Mouse (Mus musculus): ENCODE data around the gene Noxred1. TPM values are rescaled to one million over a fixed set of nuclear protein-coding genes. Genes with fewer than 3 reads are reported as not detected.

Noxred1 gene
- polyA plus RNA-seq, 1 experiment from 2014 or later: 1.7 TPM

- Histone ChIP-seq H3K4me2 (no peak overlapping the region), H3K4me3 (no peak overlapping the region), H3K9me3 (no peaks in the 10 kb centered on the region), H3K27ac (replicated peaks) (no peak overlapping the region), H3K27me3 (no peaks in the 10 kb centered on the region), H3K9ac (no peak overlapping the region), H3K36me3 (peaks cover 35% of the 10 kb centered on the region), H3K4me1 (replicated peaks) (0 out of 2 replicates have a peak, but pooled peaks cover 6% of the 10 kb centered on the region)
- WGBS: 94% methylated on average over 4 of the region's 4 CpGs
- no peak for ATAC-seq (ENCODE audit: low read depth)
Measured at GRCm38 (mm10) chr12:87177631-87178030, 60.9 kb downstream of the Noxred1 start.

DNA sequence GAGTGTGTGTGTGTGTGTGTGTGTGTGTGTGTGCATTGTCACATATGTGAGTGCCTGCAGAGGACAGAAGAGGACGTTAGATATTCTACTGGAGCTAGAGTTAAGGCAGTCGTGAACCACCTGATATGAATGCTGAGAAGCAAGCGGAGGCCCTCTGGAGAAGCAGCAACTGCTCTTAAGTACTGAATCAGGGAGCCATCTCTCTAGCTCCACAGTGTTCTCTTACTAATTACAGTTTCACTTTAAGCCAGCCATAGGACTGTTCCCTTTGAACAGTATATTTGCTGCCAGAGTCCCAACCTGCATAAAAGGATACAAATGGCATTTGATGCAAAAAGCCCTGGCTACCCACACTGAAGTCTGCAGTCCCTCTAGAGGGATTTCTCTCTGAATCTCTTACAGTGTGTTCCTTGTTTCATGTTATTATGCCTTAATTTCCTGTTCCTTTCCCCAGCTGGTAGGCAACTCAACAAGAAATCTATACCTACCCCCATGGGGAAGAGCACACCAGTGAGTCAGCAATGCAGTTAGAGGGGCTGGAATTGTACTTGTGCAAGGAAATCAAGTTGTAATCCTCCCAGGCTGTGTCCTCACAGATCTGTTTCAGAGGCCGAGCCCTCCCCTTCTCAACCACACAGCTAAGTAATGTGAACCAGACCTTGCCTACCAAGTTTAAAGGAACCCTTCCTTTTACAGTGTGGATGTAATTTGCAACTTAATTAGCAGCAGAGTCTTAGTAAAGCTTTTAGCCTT, 63.2 kb downstream of the Noxred1 start:
- no peaks in the 10 kb centered on the region for H3K27me3 ChIP-seq
- no peak overlapping the region; the same call in 1 of the 2 replicates for H3K27ac ChIP-seq (replicated peaks)
- WGBS: 84% methylated on average over 4 of the region's 4 CpGs
- peaks cover 51% of the 10 kb centered on the region for H3K36me3 ChIP-seq
- no peak overlapping the region for H3K4me2 ChIP-seq
- no peaks in the 10 kb centered on the region for H3K9me3 ChIP-seq
- ATAC-seq (ENCODE audit: low read depth): no peak
- H3K9ac ChIP-seq: no peak overlapping the region
- H3K4me1 ChIP-seq (replicated peaks): 0 out of 2 replicates have a peak, but pooled peaks cover 6% of the 10 kb centered on the region
- no peak overlapping the region for H3K4me3 ChIP-seq

Small RNAs within 50 kb of the gene (microRNA-seq; reads per million reads assigned to microRNA genes)
- gene Gm47293: not detected

Other genes with a start within 250 kb of the Noxred1 start
- 17.1 and 23.5 TPM in 2 replicates for gene Zdhhc22, start 248.3 kb downstream of the Noxred1 start, polyA plus RNA-seq (2015; fragmentation: Nextera tagmentation; extraction: Ambion mirVana)
- 6.1 and 7.1 TPM in 2 replicates for gene Tmem63c, start 217.4 kb downstream of the Noxred1 start, polyA plus RNA-seq (2015; fragmentation: Nextera tagmentation; extraction: Ambion mirVana)
- 1.0 and 1.2 TPM in 2 replicates for gene Ngb, start 136.2 kb downstream of the Noxred1 start, polyA plus RNA-seq (2015; fragmentation: Nextera tagmentation; extraction: Ambion mirVana)
- gene Gstz1, start 91.6 kb downstream of the Noxred1 start, polyA plus RNA-seq (2015; fragmentation: Nextera tagmentation; extraction: Ambion mirVana): 23.6 and 28.0 TPM in 2 replicates
- gene Pomt2, start 90.8 kb downstream of the Noxred1 start, polyA plus RNA-seq (2015; fragmentation: Nextera tagmentation; extraction: Ambion mirVana): 11.4 and 12.4 TPM in 2 replicates
- gene Samd15, start 39.0 kb downstream of the Noxred1 start, polyA plus RNA-seq (2015; fragmentation: Nextera tagmentation; extraction: Ambion mirVana): 1.7 and 2.1 TPM in 2 replicates
- gene Tmed8, start 38.3 kb downstream of the Noxred1 start, polyA plus RNA-seq (2015; fragmentation: Nextera tagmentation; extraction: Ambion mirVana): 3.8 and 3.9 TPM in 2 replicates
- 56.9 and 58.2 TPM in 2 replicates for gene Vipas39, start 27.5 kb upstream of the Noxred1 start, polyA plus RNA-seq (2015; fragmentation: Nextera tagmentation; extraction: Ambion mirVana)
- gene Ahsa1, start 27.7 kb upstream of the Noxred1 start, polyA plus RNA-seq (2015; fragmentation: Nextera tagmentation; extraction: Ambion mirVana): 196 and 211 TPM in 2 replicates
- 0.60 and 0.61 TPM in 2 replicates for gene Ism2, start 61.0 kb upstream of the Noxred1 start, polyA plus RNA-seq (2015; fragmentation: Nextera tagmentation; extraction: Ambion mirVana)
- gene Sptlc2, start 149.6 kb upstream of the Noxred1 start, polyA plus RNA-seq (2015; fragmentation: Nextera tagmentation; extraction: Ambion mirVana): 63.9 and 65.1 TPM in 2 replicates
- gene Slirp, start 205.2 kb upstream of the Noxred1 start, polyA plus RNA-seq (2015; fragmentation: Nextera tagmentation; extraction: Ambion mirVana): 293 and 311 TPM in 2 replicates
- 41.7 and 43.9 TPM in 2 replicates for gene Alkbh1, start 205.3 kb upstream of the Noxred1 start, polyA plus RNA-seq (2015; fragmentation: Nextera tagmentation; extraction: Ambion mirVana)
- 122 and 124 TPM in 2 replicates for gene Snw1, start 233.5 kb upstream of the Noxred1 start, polyA plus RNA-seq (2015; fragmentation: Nextera tagmentation; extraction: Ambion mirVana)

Data from neural tube, embryonic 13.5 days (tissue).